Mouse (Mus musculus) C2C12 (cell line): ENCODE data around the gene Prss36.

ENCODE experiments used
- CEBPB ChIP-seq: IDR thresholded peaks from one replicate; pipeline ENCODE4 v1.6.1; 2011; ENCODE audit warnings: low read depth, mild to moderate bottlenecking, control low read depth, moderate library complexity
- CTCF ChIP-seq: IDR thresholded peaks from one replicate; pipeline ENCODE4 v1.5.1; 2011; ENCODE audit not compliant: control insufficient read depth, insufficient read depth, insufficient read length
- MAX ChIP-seq: IDR thresholded peaks from one replicate; pipeline ENCODE4 v1.6.1; 2011; ENCODE audit warnings: mild to moderate bottlenecking, control low read depth
- MYOD1 ChIP-seq: IDR thresholded peaks from one replicate; pipeline ENCODE4 v1.6.1; 2011; ENCODE audit warnings: low read depth; ENCODE audit not compliant: control insufficient read depth, insufficient read length
- MYOG ChIP-seq: IDR thresholded peaks from one replicate; pipeline ENCODE4 v1.6.1; 2011; ENCODE audit not compliant: control insufficient read depth, insufficient read length; ENCODE audit errors: extremely low read depth
- USF1 ChIP-seq: IDR thresholded peaks from one replicate; pipeline ENCODE4 v1.6.1; 2011; ENCODE audit warnings: low read depth, mild to moderate bottlenecking, control low read depth, moderate library complexity

DNA sequence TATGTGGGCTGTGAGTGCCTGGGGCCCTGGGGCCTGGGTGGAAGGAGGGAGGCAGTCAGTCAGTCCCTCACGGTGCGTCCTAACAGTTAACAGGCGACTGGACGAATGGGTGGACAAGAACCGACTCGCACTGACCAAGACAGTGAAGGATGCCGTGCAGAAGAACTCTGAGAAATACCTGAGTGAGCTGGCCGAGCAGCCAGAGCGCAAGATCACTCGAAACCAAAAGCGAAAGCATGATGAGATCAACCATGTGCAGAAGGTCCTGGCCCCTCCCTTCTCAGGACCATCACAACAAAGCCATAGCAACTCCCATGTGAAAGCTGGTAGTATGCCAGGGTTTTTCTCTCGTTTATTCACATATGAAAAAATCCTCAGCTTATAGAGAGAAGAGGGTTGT is 31.2 kb downstream of the Prss36 start:
- no peak for TF ChIP-seq CTCF
- TF ChIP-seq MAX = no peak
- TF ChIP-seq MYOD1 = no peak
- TF ChIP-seq USF1 = no peak
- TF ChIP-seq MYOG = no peak
- TF ChIP-seq CEBPB = no peak
